Mouse (Mus musculus): ENCODE measurements at regions not wholly inside any gene's neighbourhood (a gene's known extent, or its start where the extent isn't known, plus 50 kb on each side); places are given as distances from the start of the nearest gene placed in this dataset.

DNA sequence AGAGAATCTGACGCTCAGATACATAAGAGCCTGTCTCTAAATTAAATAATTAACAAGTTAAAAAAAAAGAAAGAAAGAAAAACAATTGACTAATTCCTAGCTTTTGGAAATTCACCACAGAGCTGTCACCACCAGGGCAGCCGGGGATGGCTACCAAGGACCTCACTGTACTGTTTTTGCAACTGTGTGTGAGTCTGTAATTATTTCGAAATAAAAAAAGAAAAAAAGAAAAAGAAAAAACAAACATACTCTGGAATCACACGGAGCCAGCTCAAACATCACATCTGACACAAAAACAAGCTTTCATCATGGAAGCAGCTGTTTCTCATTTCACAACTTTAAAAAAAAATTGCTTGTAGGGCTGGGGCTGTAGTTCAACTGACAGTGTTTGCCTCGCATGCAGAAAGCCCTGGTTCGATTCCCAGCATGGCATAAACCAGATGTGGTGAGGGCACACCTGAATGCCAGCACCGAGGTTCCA is 168.6 kb downstream of the Inhbb start:
- no peak for TF ChIP-seq GATA4 (IDR thresholded peaks at IDR 0.05; ENCODE audit: insufficient replicate concordance, low read length)

DNA sequence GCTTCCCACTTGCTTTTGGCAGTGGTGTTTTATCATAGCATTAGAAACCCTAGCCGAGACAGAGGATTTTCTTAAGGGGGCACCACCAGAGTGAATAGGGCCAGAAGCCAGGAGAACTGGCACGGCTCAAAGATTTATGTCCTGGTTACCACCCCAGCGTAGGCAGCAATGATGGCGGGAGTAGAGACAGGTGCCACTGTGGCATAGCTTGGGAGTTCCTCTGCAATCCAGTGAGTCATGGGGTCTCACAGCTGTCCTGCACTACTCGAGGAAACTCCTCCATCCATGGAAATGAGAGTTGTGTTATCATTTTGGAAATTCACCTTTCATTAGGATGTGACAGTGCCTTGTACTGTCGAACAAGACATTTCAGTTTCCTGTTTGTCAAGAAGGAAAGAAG is 169.6 kb downstream of the Inhbb start:
- TF ChIP-seq GATA4 (IDR thresholded peaks at IDR 0.05; ENCODE audit: insufficient replicate concordance, low read length), result no peak

DNA sequence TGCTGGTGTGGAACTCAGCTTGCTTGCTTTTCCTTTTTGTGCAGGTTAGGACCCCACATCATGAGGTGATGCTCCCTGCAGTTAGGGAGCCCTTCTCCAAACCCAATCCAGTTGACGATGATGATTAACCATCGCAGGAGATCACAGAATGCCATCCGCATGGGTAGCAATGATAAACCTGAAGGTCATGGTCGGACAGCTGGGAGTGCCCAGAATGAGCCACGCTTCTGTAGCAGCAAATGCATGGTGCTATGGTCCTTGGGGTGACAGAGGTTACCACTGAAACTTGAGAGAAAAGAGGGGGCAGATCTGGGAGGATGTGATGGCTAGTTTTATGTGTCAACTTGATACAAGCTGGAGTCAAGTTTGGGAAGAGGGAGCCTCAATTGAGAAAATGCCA is 170.3 kb downstream of the Inhbb start:
- TF ChIP-seq GATA4 (IDR thresholded peaks at IDR 0.05; ENCODE audit: insufficient replicate concordance, low read length), result no peak

DNA sequence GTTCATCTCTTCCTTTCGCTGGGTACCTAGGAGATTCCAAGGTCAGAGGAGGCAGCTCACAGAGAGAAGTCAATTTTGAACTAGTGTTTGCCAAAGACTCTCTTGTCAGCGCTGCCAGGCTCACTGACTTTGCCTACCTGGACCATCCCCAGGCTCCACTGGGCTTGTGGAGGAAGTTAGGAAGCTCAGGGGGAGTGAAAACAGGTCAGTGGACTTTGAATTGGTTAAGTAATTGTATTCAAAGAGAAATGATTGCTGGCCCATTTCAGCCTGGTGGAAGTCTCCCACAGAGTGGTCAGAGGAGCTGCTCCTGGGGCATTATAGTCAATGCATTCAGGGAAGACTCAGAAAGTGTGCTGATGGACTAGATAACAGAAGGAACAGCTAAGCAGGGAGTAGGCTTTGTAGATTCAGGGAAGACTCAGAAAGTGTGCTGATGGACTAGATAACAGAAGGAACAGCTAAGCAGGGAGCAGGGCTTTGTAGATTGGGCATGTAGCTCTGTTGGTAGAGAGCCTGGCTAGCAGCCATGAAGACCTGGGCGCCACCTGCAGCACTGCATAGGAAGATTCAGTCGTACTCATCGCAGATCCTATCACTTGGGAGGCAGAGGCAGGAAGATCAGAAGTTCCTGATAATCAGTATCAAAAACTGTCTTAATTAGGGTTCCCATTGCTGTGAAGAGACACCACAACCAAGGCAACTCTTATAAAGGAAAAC is 173.1 kb downstream of the Inhbb start:
- TF ChIP-seq GATA4 (IDR thresholded peaks at IDR 0.05; ENCODE audit: insufficient replicate concordance, low read length), result peak; percentile 70; the same call in 1 of the 2 replicates

DNA sequence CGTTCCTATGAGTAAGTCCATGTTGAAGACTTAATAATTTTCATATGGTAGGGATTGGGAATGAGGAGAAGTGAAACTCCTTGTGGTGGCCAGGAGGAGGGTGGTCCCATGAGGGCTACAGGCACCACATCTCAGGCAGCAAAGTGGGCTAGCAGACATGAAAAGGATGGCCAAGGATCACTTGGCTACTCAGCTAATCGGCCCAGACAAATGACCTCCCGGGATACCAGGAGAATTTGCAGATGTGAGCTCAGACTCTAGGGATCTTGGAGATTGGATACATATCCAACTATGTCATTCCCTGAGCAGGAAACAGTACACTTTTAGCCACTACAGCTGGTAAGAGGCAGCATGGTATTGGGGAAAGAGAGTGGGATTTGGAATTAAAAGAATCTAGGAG is 174.9 kb downstream of the Inhbb start:
- TF ChIP-seq GATA4 (IDR thresholded peaks at IDR 0.05; ENCODE audit: insufficient replicate concordance, low read length), result no peak

DNA sequence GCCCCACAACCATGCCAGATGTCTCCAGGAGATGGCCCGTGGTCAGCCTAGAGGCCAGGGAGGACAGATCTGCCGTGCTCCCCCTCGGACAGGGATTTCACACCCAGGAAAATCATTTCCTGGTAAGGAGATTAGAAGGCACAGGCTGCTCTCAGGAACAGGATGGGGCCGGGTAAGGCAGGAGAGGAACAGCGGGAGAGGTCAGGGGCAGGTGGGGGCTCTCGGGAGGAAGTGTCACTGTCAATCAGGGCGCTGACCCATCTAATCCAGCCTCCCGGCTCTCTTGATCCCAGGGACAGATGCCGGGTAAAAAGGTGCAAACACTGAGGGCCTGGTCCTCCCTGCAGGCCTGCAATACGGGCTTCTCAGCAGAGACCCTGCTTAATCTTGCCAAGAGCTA is 183.6 kb downstream of the Inhbb start:
- peak; percentile 93; the same call in 1 of the 2 replicates for TF ChIP-seq GATA4 (IDR thresholded peaks at IDR 0.05; ENCODE audit: insufficient replicate concordance, low read length)

DNA sequence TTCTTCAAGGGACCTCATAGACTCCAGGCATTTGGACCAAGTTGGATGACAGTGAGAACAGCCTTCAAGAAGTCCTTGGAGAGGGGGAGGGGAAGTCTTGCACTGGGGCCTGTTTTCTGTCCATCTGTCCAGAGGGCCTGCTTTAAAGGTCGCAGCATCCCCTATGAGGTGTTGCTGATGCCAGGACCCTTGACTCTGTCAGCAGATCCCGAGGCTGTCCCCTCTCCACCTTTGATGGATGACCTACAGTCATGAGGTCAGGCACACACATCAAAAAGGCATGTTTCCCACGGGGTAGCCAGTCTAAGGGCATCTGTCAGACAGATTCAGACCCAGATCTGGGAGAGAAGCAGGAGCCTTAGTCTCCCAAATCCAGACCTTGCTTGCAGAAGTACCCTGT is 183.4 kb upstream of the Gli2 start:
- TF ChIP-seq GATA4 (IDR thresholded peaks at IDR 0.05; ENCODE audit: insufficient replicate concordance, low read length), result no peak

DNA sequence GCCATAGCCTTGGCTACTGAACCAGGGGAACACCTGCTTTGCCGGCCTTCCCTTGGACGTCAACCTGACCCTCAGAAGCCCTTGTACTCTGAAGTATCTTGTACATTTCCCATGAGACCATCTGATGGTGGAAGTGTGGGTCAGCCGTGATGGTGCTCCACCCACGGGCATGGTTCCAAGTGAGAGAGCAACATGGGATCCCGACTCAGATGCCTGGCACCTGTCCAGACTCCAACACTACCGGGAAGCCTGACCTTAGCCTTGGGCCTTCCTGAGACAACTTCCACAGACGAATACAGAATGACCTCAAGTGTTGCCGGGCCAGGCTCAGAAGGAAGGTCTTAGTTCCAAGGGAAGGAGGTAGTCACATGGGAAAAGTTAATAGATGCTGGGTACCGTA is 181.0 kb upstream of the Gli2 start:
- peak; percentile 77; the same call in 1 of the 2 replicates for TF ChIP-seq GATA4 (IDR thresholded peaks at IDR 0.05; ENCODE audit: insufficient replicate concordance, low read length)

DNA sequence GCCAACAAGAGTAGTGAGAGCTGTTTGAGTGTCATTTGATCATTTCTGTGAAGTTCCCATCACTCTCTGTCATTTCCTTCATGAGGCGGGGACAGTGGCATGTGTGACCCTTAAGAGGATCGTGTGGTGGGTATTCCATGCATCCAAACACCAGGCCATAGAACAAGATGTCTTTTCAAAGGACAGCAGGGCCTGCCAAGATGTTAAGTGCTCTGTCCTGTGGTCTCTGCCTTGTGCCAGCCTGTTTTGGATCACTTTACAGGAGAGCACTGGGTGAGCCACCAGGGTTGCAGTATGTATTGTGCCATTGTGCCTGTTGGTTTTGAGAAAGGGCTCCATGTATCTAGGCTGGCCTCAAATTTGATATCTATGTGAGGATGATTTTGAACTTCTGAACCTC is 173.6 kb upstream of the Gli2 start:
- no peak for TF ChIP-seq GATA4 (IDR thresholded peaks at IDR 0.05; ENCODE audit: insufficient replicate concordance, low read length)

DNA sequence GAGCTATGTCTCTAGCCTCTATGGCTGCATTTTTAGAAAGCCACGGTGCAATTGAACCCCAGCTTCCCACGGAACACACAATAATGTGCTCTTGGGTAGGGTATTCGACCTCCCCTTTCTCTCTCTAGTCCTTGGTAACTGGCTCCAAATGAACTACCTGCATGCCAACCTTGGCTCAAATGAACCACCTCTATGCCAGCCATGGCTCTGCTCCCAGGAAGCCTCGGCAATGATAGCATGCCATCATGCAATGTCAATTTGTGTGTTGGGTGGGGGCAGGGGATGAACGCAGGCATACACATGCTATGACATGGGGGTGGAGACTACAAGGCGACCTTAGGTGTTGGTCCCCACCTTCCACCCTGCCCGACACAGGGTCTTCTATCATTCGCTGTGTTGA is 170.5 kb upstream of the Gli2 start:
- no peak for TF ChIP-seq GATA4 (IDR thresholded peaks at IDR 0.05; ENCODE audit: insufficient replicate concordance, low read length)

DNA sequence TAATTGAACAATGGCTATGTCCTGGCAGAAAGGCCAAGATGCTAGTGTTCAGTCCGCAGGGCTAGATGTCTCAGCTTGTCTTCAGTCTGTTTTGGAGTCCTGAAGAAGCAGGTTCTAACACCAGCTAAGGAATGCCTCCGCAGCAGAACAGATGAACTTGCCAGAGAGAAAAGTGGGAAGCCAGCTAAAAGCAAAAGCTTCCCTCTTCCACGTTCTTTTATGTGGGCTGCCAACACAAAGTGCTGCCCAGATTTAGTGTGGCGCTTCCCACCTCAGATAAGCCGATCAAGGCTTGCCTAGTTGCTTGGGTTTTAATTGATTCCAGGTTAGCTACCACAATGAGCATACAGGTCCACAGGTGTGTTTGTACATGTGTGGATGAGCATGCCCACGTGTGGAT is 168.5 kb upstream of the Gli2 start:
- no peak for TF ChIP-seq GATA4 (IDR thresholded peaks at IDR 0.05; ENCODE audit: insufficient replicate concordance, low read length)

DNA sequence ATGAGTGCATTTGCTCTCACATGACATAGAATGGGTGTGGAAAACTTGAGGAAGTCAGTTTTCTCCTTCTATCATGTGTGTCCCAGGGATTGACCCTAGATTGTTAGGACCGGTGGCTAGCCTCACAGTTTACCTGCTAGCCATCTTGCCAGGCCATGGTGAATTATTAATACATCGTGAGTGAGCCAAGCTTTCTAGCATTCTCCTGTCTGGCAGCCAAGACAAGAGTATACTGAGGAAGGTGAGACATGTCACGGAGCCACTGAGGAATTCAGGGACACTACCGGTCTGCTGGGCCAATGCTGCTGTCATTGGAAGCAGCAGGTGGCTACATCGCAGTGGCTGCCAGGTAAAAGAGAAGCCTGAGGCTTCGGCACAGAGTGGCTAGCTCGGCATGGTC is 167.6 kb upstream of the Gli2 start:
- TF ChIP-seq GATA4 (IDR thresholded peaks at IDR 0.05; ENCODE audit: insufficient replicate concordance, low read length), result no peak

DNA sequence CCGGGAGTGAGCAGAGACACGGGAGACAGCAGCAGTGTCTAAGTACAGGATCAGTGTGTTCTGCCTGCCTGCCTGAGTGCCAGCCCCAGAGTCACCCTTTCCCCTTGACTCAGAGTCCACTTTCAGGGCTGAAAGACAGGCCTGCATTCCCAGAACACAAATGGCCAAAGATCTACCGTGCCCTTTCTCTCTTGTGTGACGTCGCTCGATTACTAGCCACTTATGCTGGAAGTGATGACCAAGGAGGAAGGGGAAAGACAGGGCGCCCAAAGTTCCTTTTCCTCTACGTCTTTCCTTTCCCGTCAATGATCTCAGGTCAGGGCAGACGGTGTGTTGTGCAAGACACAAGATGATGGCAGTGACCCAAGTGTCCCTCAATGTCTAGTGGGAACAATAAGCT is 166.4 kb upstream of the Gli2 start:
- no peak for TF ChIP-seq GATA4 (IDR thresholded peaks at IDR 0.05; ENCODE audit: insufficient replicate concordance, low read length)

DNA sequence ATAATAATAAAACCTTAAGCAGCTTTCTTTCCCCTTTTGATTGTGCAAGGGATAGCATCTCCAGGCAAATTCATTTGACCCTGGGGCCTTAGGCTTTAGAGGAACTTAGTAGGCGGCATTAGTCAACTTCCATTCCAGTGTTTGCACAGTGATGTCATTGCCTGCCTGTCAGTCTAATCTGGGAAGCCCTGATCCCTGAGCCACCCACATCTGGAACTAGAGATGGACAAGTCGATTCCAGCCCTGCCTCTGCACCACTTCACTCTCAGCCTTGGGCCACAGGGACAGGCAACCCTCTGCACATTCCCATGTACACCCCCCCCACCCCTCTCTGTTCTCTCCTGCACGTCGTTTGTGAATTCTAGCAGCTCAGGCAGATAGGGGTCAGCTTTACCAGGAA is 164.0 kb upstream of the Gli2 start:
- TF ChIP-seq GATA4 (IDR thresholded peaks at IDR 0.05; ENCODE audit: insufficient replicate concordance, low read length), result no peak

DNA sequence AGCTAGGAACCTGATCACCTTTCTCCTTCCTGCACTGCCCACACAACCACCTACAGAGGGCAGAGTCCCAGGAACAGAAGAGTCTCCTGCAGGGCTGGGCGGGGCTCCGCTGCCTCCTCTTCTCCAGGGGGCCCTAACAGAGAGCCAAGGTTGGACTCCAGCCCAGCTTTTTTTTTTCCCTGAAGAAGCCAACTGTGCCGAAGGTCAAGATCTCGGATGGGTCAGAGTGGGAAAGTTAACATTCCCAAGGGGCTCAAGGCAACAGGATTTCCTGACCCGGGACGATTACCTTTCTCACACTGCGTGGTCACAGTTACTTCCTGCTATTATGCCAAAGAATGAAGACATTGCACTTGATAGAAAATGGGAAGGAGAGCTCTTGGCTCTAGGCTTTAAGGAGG is 156.2 kb upstream of the Gli2 start:
- TF ChIP-seq GATA4 (IDR thresholded peaks at IDR 0.05; ENCODE audit: insufficient replicate concordance, low read length), result peak; percentile 90

DNA sequence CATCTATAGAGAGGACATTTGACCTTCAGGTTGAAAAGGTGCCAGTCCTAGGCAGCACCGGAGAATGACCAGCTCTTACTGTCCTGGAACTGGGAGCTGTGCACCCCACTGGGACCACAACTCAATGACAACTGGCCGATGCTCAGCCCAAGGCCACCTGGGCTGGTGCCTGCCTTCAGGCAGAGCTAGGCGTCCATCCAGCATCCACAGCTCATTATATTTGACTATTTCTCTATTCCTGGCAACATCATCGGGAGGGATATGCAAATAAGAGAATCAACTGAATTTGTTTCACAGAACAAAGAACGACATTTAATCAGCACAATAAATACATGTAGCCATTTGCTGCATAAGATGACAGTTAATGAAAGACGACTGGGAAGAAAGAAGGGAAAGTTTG is 149.0 kb upstream of the Gli2 start:
- TF ChIP-seq GATA4 (IDR thresholded peaks at IDR 0.05; ENCODE audit: insufficient replicate concordance, low read length), result no peak

DNA sequence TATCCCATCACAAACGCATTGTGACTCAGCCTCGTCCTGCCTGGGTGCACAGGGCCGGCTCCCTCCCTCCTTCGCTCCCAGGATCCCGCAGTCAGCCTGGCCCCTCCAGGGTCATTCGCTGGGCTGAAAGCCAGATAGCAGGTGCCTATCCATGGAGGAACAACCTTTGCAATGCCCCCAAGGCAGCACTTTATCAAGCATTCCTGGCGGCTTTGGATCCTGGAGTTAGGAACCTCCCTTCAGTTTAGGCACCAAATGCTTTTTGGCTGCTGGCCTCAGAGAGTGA is 143.9 kb upstream of the Gli2 start:
- TF ChIP-seq GATA4 (IDR thresholded peaks at IDR 0.05; ENCODE audit: insufficient replicate concordance, low read length), result no peak
